Mouse (Mus musculus) fibroblast of lung, adult 2 months (primary cell): ENCODE data around the gene Srgap1.

ENCODE experiments used
- DNase-seq: peaks from one replicate; pipeline ENCODE4 v3.0.0-alpha.2; 2011; ENCODE audit warnings: low read depth

The Srgap1 gene

GRCm38 (mm10) chr10:121885512-121886218 is 161.4 kb downstream of the Srgap1 start:
- no peak for DNase-seq

GRCm38 (mm10) chr10:121882461-121882860 is 164.7 kb downstream of the Srgap1 start:
- no peak for DNase-seq

- DNase-seq, result no peak
Observed at GRCm38 (mm10) chr10:121878855-121879254, 168.3 kb downstream of the Srgap1 start.

- no peak for DNase-seq
Observed at GRCm38 (mm10) chr10:121877906-121878305, 169.2 kb downstream of the Srgap1 start.

GRCm38 (mm10) chr10:121873063-121873489 is 174.0 kb downstream of the Srgap1 start:
- DNase-seq, result no peak

- DNase-seq, result no peak
Observed at GRCm38 (mm10) chr10:121869941-121870340, 177.2 kb downstream of the Srgap1 start.

GRCm38 (mm10) chr10:121868255-121868654 is 178.9 kb downstream of the Srgap1 start:
- no peak for DNase-seq

GRCm38 (mm10) chr10:121865503-121866239 is 181.4 kb downstream of the Srgap1 start:
- no peak for DNase-seq

- DNase-seq, result no peak
Observed at GRCm38 (mm10) chr10:121860924-121861323, 186.2 kb downstream of the Srgap1 start.

- DNase-seq, result no peak
Observed at GRCm38 (mm10) chr10:121859803-121860571, 187.1 kb downstream of the Srgap1 start.

- peak; percentile 82 for DNase-seq
Observed at GRCm38 (mm10) chr10:121858911-121859310, 188.2 kb downstream of the Srgap1 start.

- no peak for DNase-seq
Observed at GRCm38 (mm10) chr10:121858086-121858485, 189.0 kb downstream of the Srgap1 start.

GRCm38 (mm10) chr10:121855863-121856446 is 191.2 kb downstream of the Srgap1 start:
- DNase-seq, result no peak

- no peak for DNase-seq
Observed at GRCm38 (mm10) chr10:121853385-121853808, 193.7 kb downstream of the Srgap1 start.

GRCm38 (mm10) chr10:121849496-121849895 is 197.6 kb downstream of the Srgap1 start:
- DNase-seq, result no peak

- DNase-seq, result no peak
Observed at GRCm38 (mm10) chr10:121845677-121846076, 201.4 kb downstream of the Srgap1 start.

- DNase-seq, result peak; percentile 60
Observed at GRCm38 (mm10) chr10:121837166-121837898, 209.8 kb downstream of the Srgap1 start.

- peak; percentile 67 for DNase-seq
Observed at GRCm38 (mm10) chr10:121836507-121837165, 210.5 kb downstream of the Srgap1 start.

- no peak for DNase-seq
Observed at GRCm38 (mm10) chr10:121833443-121833842, 213.7 kb downstream of the Srgap1 start.

- DNase-seq, result no peak
Observed at GRCm38 (mm10) chr10:121830335-121831307, 216.5 kb downstream of the Srgap1 start.
